Mouse (Mus musculus): ENCODE data around the gene Gpr37l1. TPM values are rescaled to one million over a fixed set of nuclear protein-coding genes. Genes with fewer than 3 reads are reported as not detected.
A peak's percentile ranks its signal among the peaks of the same experiment; 100 is the strongest.

Gene Gpr37l1
- 0.90 and 1.3 TPM in 2 replicates for polyA plus RNA-seq (2015; fragmentation: Nextera tagmentation; extraction: Ambion mirVana)

GRCm38 (mm10) chr1:135167435-135167834, at the start of gene Gpr37l1:
Gene Gpr37l1 (minus strand): TSS chr1:135167681.
- H3K4me1 ChIP-seq (ENCODE audit: control insufficient read depth, insufficient read depth, low read length), result peaks cover 6% of the 10 kb centered on the region; the same call in 1 of the 2 replicates
- WGBS, result 69% methylated on average over 11 of the region's 11 CpGs
- no peaks in the 10 kb centered on the region for H3K36me3 ChIP-seq (ENCODE audit: control insufficient read depth, insufficient read depth, low read length)
- no peaks in the 10 kb centered on the region for H3K27me3 ChIP-seq (ENCODE audit: control insufficient read depth, insufficient read depth, low read length)
- no peak within 1 kb of the TSS for H3K27ac ChIP-seq (ENCODE audit: low read length)
- no peak within 1 kb of the TSS for H3K9ac ChIP-seq (ENCODE audit: low read length)
- H3K9me3 ChIP-seq (replicated peaks; ENCODE audit: control insufficient read depth, low read length), result no peaks in the 10 kb centered on the region
- no peak within 1 kb of the TSS for H3K4me3 ChIP-seq (replicated peaks; ENCODE audit: low read length)
- ATAC-seq (ENCODE audit: insufficient read depth, low FRiP score), result no peak
- H3K4me2 ChIP-seq (ENCODE audit: low read depth, low read length), result no peak within 1 kb of the TSS

GRCm38 (mm10) chr1:135213772-135214640, 46.5 kb upstream of the Gpr37l1 start:
- Histone ChIP-seq H3K4me3 (replicated peaks; ENCODE audit: low read length) (no peak overlapping the region), H3K9ac (ENCODE audit: low read length) (no peak overlapping the region), H3K27ac (ENCODE audit: low read length) (no peak overlapping the region), H3K4me1 (ENCODE audit: control insufficient read depth, insufficient read depth, low read length) (peaks cover 10% of the 10 kb centered on the region), H3K27me3 (ENCODE audit: control insufficient read depth, insufficient read depth, low read length) (no peaks in the 10 kb centered on the region), H3K9me3 (replicated peaks; ENCODE audit: control insufficient read depth, low read length) (no peaks in the 10 kb centered on the region), H3K36me3 (ENCODE audit: control insufficient read depth, insufficient read depth, low read length) (no peaks in the 10 kb centered on the region), H3K4me2 (ENCODE audit: low read depth, low read length) (no peak overlapping the region)
- ATAC-seq (ENCODE audit: insufficient read depth, low FRiP score), result no peak
- 73% methylated on average over 9 of the region's 9 CpGs for WGBS

DNA sequence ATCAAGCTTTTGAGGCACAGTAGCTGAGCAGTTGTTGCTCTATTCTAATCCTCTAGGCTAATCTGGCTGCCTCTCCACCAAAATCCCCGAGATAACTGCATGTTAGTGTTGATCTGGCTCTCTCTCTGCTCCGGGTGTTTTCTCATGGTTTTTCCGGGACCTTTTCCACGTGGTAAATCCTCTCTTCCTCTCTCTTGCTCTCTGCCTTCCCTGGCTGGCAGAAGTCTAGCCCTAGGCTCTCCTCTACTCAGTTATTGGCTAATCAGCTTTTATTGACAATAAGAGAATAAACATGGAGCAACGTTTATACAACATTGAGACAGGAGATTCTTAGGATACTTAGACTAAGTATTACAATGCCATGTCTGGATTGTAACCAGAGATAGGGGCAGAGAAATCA, 42.9 kb upstream of the Gpr37l1 start:
- Histone ChIP-seq H3K9ac (ENCODE audit: low read length) (no peak overlapping the region), H3K36me3 (ENCODE audit: control insufficient read depth, insufficient read depth, low read length) (no peaks in the 10 kb centered on the region), H3K9me3 (replicated peaks; ENCODE audit: control insufficient read depth, low read length) (no peaks in the 10 kb centered on the region), H3K4me2 (ENCODE audit: low read depth, low read length) (no peak overlapping the region), H3K4me1 (ENCODE audit: control insufficient read depth, insufficient read depth, low read length) (peaks cover 3% of the 10 kb centered on the region; the same call in 1 of the 2 replicates), H3K4me3 (replicated peaks; ENCODE audit: low read length) (no peak overlapping the region), H3K27me3 (ENCODE audit: control insufficient read depth, insufficient read depth, low read length) (no peaks in the 10 kb centered on the region), H3K27ac (ENCODE audit: low read length) (no peak overlapping the region)
- WGBS, result 49% methylated on average over 5 of the region's 5 CpGs
- ATAC-seq (ENCODE audit: insufficient read depth, low FRiP score), result no peak

DNA sequence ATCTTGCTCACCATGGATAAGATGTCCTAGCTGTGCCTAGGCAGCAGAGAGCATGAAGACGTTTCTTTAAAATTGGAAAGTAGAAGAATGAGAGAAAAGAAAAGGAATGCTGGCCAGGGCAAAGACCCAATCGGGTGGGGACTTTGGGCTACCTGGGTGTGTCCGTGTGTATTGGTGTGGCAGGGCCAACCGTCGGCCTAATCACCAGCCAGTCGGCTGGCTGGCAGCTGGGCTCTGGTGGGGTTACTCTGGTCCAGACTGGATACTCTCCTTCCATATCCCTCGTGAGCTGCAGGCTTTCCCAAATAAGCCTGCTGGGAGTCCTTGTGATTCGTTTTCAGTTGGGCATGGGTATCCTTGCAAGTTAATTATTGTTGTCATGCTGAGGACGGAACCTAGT, 41.2 kb upstream of the Gpr37l1 start:
- H3K27ac ChIP-seq (ENCODE audit: low read length), result peak overlapping the region; percentile 38; the same call in 1 of the 2 replicates
- H3K4me2 ChIP-seq (ENCODE audit: low read depth, low read length), result no peak overlapping the region
- H3K9ac ChIP-seq (ENCODE audit: low read length), result no peak overlapping the region
- 57% methylated on average over 9 of the region's 9 CpGs for WGBS
- ATAC-seq (ENCODE audit: insufficient read depth, low FRiP score), result peak; percentile 49; the same call in 1 of the 2 replicates
- H3K4me3 ChIP-seq (replicated peaks; ENCODE audit: low read length), result no peak overlapping the region
- no peaks in the 10 kb centered on the region for H3K27me3 ChIP-seq (ENCODE audit: control insufficient read depth, insufficient read depth, low read length)
- peaks cover 9% of the 10 kb centered on the region; the same call in 1 of the 2 replicates for H3K4me1 ChIP-seq (ENCODE audit: control insufficient read depth, insufficient read depth, low read length)
- no peaks in the 10 kb centered on the region for H3K36me3 ChIP-seq (ENCODE audit: control insufficient read depth, insufficient read depth, low read length)
- H3K9me3 ChIP-seq (replicated peaks; ENCODE audit: control insufficient read depth, low read length), result no peaks in the 10 kb centered on the region

DNA sequence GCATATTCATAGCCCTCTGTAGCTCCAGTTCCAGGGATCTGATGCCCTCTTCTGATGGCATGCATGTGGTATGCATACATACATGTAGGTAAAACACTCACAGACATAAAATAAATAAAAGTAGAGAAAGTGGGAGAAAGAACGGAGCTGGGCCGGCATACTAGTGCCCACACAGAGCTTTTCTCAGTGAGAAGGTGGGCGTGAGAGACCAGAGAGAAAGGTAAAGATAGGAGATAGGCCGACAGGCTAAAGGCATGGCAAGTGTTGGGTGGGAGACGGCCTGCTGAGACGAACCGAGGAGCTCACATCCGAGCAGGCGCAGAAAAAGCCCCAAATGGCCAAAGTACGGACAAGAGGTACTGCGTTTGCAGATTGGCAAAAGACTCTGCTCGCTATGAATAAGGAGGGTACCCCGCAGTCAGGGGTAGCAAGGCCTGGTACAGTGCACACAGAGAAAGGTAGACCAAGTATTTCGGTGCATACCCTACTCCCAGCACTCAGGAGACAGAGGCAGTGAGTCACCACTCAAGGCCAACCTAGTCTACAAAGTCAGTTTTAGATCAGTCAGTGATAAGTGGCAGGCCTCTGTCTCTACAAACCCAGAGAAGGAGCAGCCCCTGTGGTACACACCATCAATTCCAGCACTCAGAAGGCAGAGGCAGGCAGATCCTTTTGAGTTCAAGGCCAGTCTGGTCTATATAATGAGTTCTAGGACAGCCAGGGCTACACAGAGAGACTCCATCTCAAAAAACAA, 39.3 kb upstream of the Gpr37l1 start:
- no peak for ATAC-seq (ENCODE audit: insufficient read depth, low FRiP score)
- WGBS, result 84% methylated on average over 14 of the region's 14 CpGs
- Histone ChIP-seq H3K36me3 (ENCODE audit: control insufficient read depth, insufficient read depth, low read length) (no peaks in the 10 kb centered on the region), H3K9me3 (replicated peaks; ENCODE audit: control insufficient read depth, low read length) (no peaks in the 10 kb centered on the region), H3K27me3 (ENCODE audit: control insufficient read depth, insufficient read depth, low read length) (no peaks in the 10 kb centered on the region), H3K4me3 (replicated peaks; ENCODE audit: low read length) (no peak overlapping the region), H3K4me2 (ENCODE audit: low read depth, low read length) (no peak overlapping the region), H3K27ac (ENCODE audit: low read length) (no peak overlapping the region), H3K9ac (ENCODE audit: low read length) (no peak overlapping the region), H3K4me1 (ENCODE audit: control insufficient read depth, insufficient read depth, low read length) (peaks cover 9% of the 10 kb centered on the region; the same call in 1 of the 2 replicates)

- peaks cover 9% of the 10 kb centered on the region; the same call in 1 of the 2 replicates for H3K4me1 ChIP-seq (ENCODE audit: control insufficient read depth, insufficient read depth, low read length)
- H3K9me3 ChIP-seq (replicated peaks; ENCODE audit: control insufficient read depth, low read length), result no peaks in the 10 kb centered on the region
- H3K4me3 ChIP-seq (replicated peaks; ENCODE audit: low read length), result no peak overlapping the region
- 43% methylated on average over 4 of the region's 4 CpGs for WGBS
- H3K9ac ChIP-seq (ENCODE audit: low read length), result peak overlapping the region; percentile 46; the same call in 1 of the 2 replicates
- peak overlapping the region; percentile 82 for H3K27ac ChIP-seq (ENCODE audit: low read length)
- H3K36me3 ChIP-seq (ENCODE audit: control insufficient read depth, insufficient read depth, low read length), result no peaks in the 10 kb centered on the region
- ATAC-seq (ENCODE audit: insufficient read depth, low FRiP score), result no peak
- no peak overlapping the region for H3K4me2 ChIP-seq (ENCODE audit: low read depth, low read length)
- no peaks in the 10 kb centered on the region for H3K27me3 ChIP-seq (ENCODE audit: control insufficient read depth, insufficient read depth, low read length)
These were observed 37.8 kb upstream of the Gpr37l1 start for GRCm38 (mm10) chr1:135205257-135205656.

DNA sequence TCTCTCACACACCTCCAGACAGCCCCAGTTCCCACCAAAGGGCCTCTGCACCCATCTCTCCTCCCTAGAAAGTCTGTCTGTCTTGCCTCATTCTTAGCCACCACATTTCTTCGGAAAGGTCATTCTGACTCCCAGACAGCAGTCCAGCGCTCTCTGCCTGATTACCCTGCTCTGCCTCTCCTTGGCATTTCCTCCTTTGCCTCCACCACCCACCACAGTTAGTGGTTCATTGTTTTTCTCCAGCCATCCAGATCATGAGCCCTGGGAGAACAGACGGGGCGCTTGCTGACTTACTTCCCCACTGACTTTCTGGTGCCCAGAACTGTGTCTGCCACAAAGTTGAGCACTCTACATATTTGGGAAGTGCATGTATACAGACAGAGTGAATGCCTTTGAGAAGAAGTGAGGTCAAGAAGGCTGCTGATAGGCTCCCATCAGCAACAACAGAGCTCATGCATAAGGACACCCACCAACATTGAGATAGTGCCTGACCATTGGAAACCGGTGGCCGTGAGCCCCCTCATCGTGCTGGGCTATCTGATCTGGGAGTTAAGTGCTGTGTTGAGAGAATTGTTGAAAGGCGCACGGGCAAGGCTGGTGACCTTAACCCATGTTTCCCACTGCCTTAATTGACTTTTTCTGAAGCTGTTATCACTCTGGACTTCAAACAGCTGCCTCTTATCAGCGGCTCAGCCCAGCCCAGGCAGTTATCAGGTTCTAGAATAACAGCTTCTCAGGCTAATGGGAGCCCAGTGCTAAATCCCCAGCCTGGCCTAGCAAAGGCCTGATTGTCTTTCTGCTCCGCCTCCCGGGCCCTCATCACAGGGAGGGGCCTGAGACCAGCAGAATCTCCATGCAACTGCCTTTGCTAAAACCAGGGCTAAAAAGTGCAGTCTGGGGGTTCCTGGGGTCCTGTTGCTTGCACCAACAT, 37.0 kb upstream of the Gpr37l1 start:
- H3K4me3 ChIP-seq (replicated peaks; ENCODE audit: low read length), result no peak overlapping the region
- H3K4me2 ChIP-seq (ENCODE audit: low read depth, low read length), result no peak overlapping the region
- no peaks in the 10 kb centered on the region for H3K9me3 ChIP-seq (replicated peaks; ENCODE audit: control insufficient read depth, low read length)
- H3K27me3 ChIP-seq (ENCODE audit: control insufficient read depth, insufficient read depth, low read length), result no peaks in the 10 kb centered on the region
- peak overlapping the region; percentile 46; the same call in 1 of the 2 replicates for H3K9ac ChIP-seq (ENCODE audit: low read length)
- WGBS, result 23% methylated on average over 12 of the region's 12 CpGs
- peaks cover 6% of the 10 kb centered on the region; the same call in 1 of the 2 replicates for H3K4me1 ChIP-seq (ENCODE audit: control insufficient read depth, insufficient read depth, low read length)
- peak; percentile 91 for ATAC-seq (ENCODE audit: insufficient read depth, low FRiP score)
- no peaks in the 10 kb centered on the region for H3K36me3 ChIP-seq (ENCODE audit: control insufficient read depth, insufficient read depth, low read length)
- peak overlapping the region; percentile 82 for H3K27ac ChIP-seq (ENCODE audit: low read length)

DNA sequence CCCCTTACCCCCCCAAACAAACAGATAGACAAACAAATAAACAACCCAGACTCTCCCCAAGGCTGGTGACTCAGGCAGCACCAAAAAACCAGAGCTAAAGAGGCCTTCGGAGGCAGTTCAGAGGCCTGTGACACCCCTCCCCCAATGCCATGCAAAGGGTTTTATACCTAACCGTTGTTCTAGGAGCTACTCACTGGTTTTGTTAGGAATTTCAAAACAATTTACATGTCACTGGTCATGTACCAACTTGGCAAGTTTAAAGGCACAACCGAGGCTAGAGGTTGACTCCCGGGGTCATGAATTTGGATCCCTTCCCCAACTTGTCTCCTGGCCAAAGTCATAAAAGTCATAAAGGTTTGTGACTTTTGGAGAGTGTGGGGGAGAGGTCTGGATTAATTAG, 32.9 kb upstream of the Gpr37l1 start:
- H3K9ac ChIP-seq (ENCODE audit: low read length), result no peak overlapping the region
- WGBS, result 77% methylated on average over 4 of the region's 4 CpGs
- no peaks in the 10 kb centered on the region for H3K9me3 ChIP-seq (replicated peaks; ENCODE audit: control insufficient read depth, low read length)
- no peak for ATAC-seq (ENCODE audit: insufficient read depth, low FRiP score)
- H3K4me1 ChIP-seq (ENCODE audit: control insufficient read depth, insufficient read depth, low read length), result peaks cover 15% of the 10 kb centered on the region
- H3K36me3 ChIP-seq (ENCODE audit: control insufficient read depth, insufficient read depth, low read length), result no peaks in the 10 kb centered on the region
- no peak overlapping the region for H3K4me3 ChIP-seq (replicated peaks; ENCODE audit: low read length)
- H3K27me3 ChIP-seq (ENCODE audit: control insufficient read depth, insufficient read depth, low read length), result no peaks in the 10 kb centered on the region
- no peak overlapping the region for H3K4me2 ChIP-seq (ENCODE audit: low read depth, low read length)
- H3K27ac ChIP-seq (ENCODE audit: low read length), result 0 out of 2 replicates have a peak overlapping the region, but pooled peaks have one; percentile 96
